Comparison of ENCODE assay signal across 8 mouse cellular contexts in genomic region chr12:111536746-111537145, GRCm38 (mm10). TPM values are rescaled to one million over a fixed set of nuclear protein-coding genes. Genes with fewer than 3 reads are reported as not detected.
DNase-seq lines count a peak whose midpoint lies in the region; ATAC-seq and TF ChIP-seq lines count a peak whose summit lies in the region.

No protein-coding gene starts in this region.

- peaks cover 5 to 38% of the 10 kb centered on the region in 2 experiments; a peak in 3 of 4 replicates for H3K4me1 ChIP-seq in heart, embryonic 14.5 days (ENCODE audit: control insufficient read depth in 2 of 2, insufficient read depth in 2 of 2, low read length in 2 of 2)
- H3K4me1 ChIP-seq in MEL (ENCODE audit: control insufficient read depth in 1 of 2, insufficient read depth in 2 of 2, low read length in 2 of 2) = peaks cover 20 to 31% of the 10 kb centered on the region in 2 experiments
- peaks cover 4% of the 10 kb centered on the region; the same call in 1 of the 2 replicates for H3K4me1 ChIP-seq in hindbrain, embryonic 11.5 days (replicated peaks; ENCODE audit: control insufficient read depth, insufficient read depth, low read length)
- peaks cover 14% of the 10 kb centered on the region for H3K4me1 ChIP-seq in midbrain, embryonic 11.5 days (ENCODE audit: control insufficient read depth, insufficient read depth, low read length)

- ATAC-seq in heart, embryonic 14.5 days (ENCODE audit: insufficient number of reproducible peaks, insufficient read depth, low FRiP score, low read depth) = no peak
- no peak for ATAC-seq in hindbrain, embryonic 11.5 days (ENCODE audit: low FRiP score)
- ATAC-seq in midbrain, embryonic 11.5 days (ENCODE audit: low FRiP score) = no peak

- H3K4me3 ChIP-seq in heart, embryonic 14.5 days (ENCODE audit: control insufficient read depth in 1 of 2, insufficient read depth in 1 of 2, low read depth in 1 of 2, low read length in 2 of 2) = peak overlapping the region in 1 of 2 experiments; percentile 90; a peak in 3 of 4 replicates
- H3K4me3 ChIP-seq in MEL (ENCODE audit: control insufficient read depth in 1 of 2, insufficient read depth in 1 of 2, low read depth in 2 of 2, low read length in 2 of 2) = peak overlapping the region; percentile 66 to 71
- H3K4me3 ChIP-seq in hindbrain, embryonic 11.5 days (ENCODE audit: low read depth, low read length) = peak overlapping the region; percentile 93
- H3K4me3 ChIP-seq in midbrain, embryonic 11.5 days (ENCODE audit: low read depth, low read length) = peak overlapping the region; percentile 96

- H3K4me2 ChIP-seq in heart, embryonic 14.5 days (ENCODE audit: low read length) = peak overlapping the region; percentile 83
- peak overlapping the region; percentile 52 for H3K4me2 ChIP-seq in hindbrain, embryonic 11.5 days (replicated peaks; ENCODE audit: low read depth, low read length)
- peak overlapping the region; percentile 67 for H3K4me2 ChIP-seq in midbrain, embryonic 11.5 days

- peaks cover 28% of the 10 kb centered on the region for H3K36me3 ChIP-seq in heart, embryonic 14.5 days (ENCODE audit: control insufficient read depth, insufficient read depth, low read length)
- H3K36me3 ChIP-seq in MEL (ENCODE audit: control insufficient read depth in 1 of 2, insufficient read depth in 2 of 2, low read length in 2 of 2) = peaks cover 23 to 38% of the 10 kb centered on the region in 2 experiments
- H3K36me3 ChIP-seq in hindbrain, embryonic 11.5 days (ENCODE audit: control insufficient read depth, insufficient read depth, low read length) = peaks cover under 1% of the 10 kb centered on the region; the same call in 1 of the 2 replicates
- H3K36me3 ChIP-seq in midbrain, embryonic 11.5 days (ENCODE audit: control insufficient read depth, insufficient read depth, low read length) = peaks cover 6% of the 10 kb centered on the region

- peak overlapping the region; percentile 99 for H3K9ac ChIP-seq in heart, embryonic 14.5 days (ENCODE audit: low read length)
- H3K9ac ChIP-seq in MEL (ENCODE audit: control insufficient read depth, low read depth, low read length, poor library complexity, severe bottlenecking) = peak overlapping the region; percentile 89
- peak overlapping the region; percentile 98 for H3K9ac ChIP-seq in hindbrain, embryonic 11.5 days (ENCODE audit: low read depth, low read length)
- peak overlapping the region; percentile 99 for H3K9ac ChIP-seq in midbrain, embryonic 11.5 days (ENCODE audit: low read length)

- no peak overlapping the region for H3K27ac ChIP-seq in heart, embryonic 14.5 days (replicated peaks in 1 of 2; ENCODE audit: control insufficient read depth in 1 of 2, insufficient read depth in 1 of 2, low read depth in 2 of 2, low read length in 2 of 2)
- H3K27ac ChIP-seq in MEL (ENCODE audit: control insufficient read depth, low read depth, low read length) = peak overlapping the region; percentile 10; the same call in 1 of the 2 replicates
- no peak overlapping the region for H3K27ac ChIP-seq in hindbrain, embryonic 11.5 days (ENCODE audit: low read depth, low read length)
- no peak overlapping the region for H3K27ac ChIP-seq in midbrain, embryonic 11.5 days (ENCODE audit: low read depth, low read length)

- no peaks in the 10 kb centered on the region for H3K27me3 ChIP-seq in heart, embryonic 14.5 days (ENCODE audit: control insufficient read depth, insufficient read depth, low read length)
- no peaks in the 10 kb centered on the region for H3K27me3 ChIP-seq in MEL (ENCODE audit: control insufficient read depth in 1 of 2, insufficient read depth in 2 of 2, low read length in 2 of 2)
- H3K27me3 ChIP-seq in hindbrain, embryonic 11.5 days (ENCODE audit: control insufficient read depth, insufficient read depth, low read length) = no peaks in the 10 kb centered on the region
- no peaks in the 10 kb centered on the region for H3K27me3 ChIP-seq in midbrain, embryonic 11.5 days (ENCODE audit: control insufficient read depth, insufficient read depth, low read length)

- no peak for TF ChIP-seq CTCF in MEL (IDR thresholded peaks at IDR 0.05 in 2 of 3, conservative IDR thresholded peaks at IDR 0.05 in 1 of 3; ENCODE audit: control insufficient read depth in 1 of 3, insufficient read depth in 1 of 3, low read depth in 2 of 3, low read length in 3 of 3, poor library complexity in 1 of 3, severe bottlenecking in 1 of 3)

- no peak for TF ChIP-seq RAD21 in MEL (IDR thresholded peaks at IDR 0.05; ENCODE audit: low read depth, low read length)

- no peak for TF ChIP-seq POLR2A in MEL (IDR thresholded peaks at IDR 0.05; ENCODE audit: control insufficient read depth in 1 of 2, insufficient read depth in 1 of 2, low read depth in 1 of 2, low read length in 2 of 2, poor library complexity in 1 of 2)

- 40% methylated on average over 4 of the region's 4 CpGs for WGBS in heart, embryonic 14.5 days
- 45% methylated on average over 4 of the region's 4 CpGs for WGBS in hindbrain, embryonic 11.5 days
- WGBS in midbrain, embryonic 11.5 days = 46% methylated on average over 4 of the region's 4 CpGs

- TF ChIP-seq EP300 in MEL (IDR thresholded peaks at IDR 0.05; ENCODE audit: low read depth in 1 of 2, low read length in 2 of 2) = 0 out of 4 replicates have a peak, but pooled peaks of 1 of the 2 experiments have one; percentile 9

- peaks cover 31% of the 10 kb centered on the region for H3K79me2 ChIP-seq in MEL (ENCODE audit: control insufficient read depth, insufficient read depth, low read length, poor library complexity)

- DNase-seq in heart, adult 11 months = no peak
- DNase-seq in MEL (ENCODE audit: low read depth, low spot score) = peak; percentile 53
- DNase-seq in hindbrain, embryonic 11.5 days (ENCODE audit: low spot score) = no peak
- peak; percentile 84 for DNase-seq in midbrain, embryonic 11.5 days (ENCODE audit: low spot score, missing footprints)
- DNase-seq in left cerebral cortex, adult 11 months (ENCODE audit: low spot score) = no peak
- DNase-seq in ovary, postnatal 10 days (ENCODE audit: low spot score) = no peak
- DNase-seq in right cerebral cortex, adult 18-20 months = no peak

- H3K9me3 ChIP-seq in heart, embryonic 14.5 days (ENCODE audit: control insufficient read depth, low read length) = no peaks in the 10 kb centered on the region
- no peaks in the 10 kb centered on the region for H3K9me3 ChIP-seq in MEL (replicated peaks; ENCODE audit: insufficient read depth, low read length)
- no peaks in the 10 kb centered on the region for H3K9me3 ChIP-seq in hindbrain, embryonic 11.5 days (ENCODE audit: control insufficient read depth, low read length)
- H3K9me3 ChIP-seq in midbrain, embryonic 11.5 days (ENCODE audit: control insufficient read depth, low read length) = no peaks in the 10 kb centered on the region

TF ChIP-seq in MEL, 35 proteins besides CTCF, POLR2A, EP300 and RAD21:
- TF ChIP-seq JUND (IDR thresholded peaks at IDR 0.05; ENCODE audit: low read depth, low read length) (no peak), SMC3 (IDR thresholded peaks at IDR 0.05; ENCODE audit: low read depth, low read length) (no peak), MXI1 (IDR thresholded peaks at IDR 0.05; ENCODE audit: low read depth, low read length) (no peak), TAL1 (IDR thresholded peaks at IDR 0.05; ENCODE audit: low read length) (no peak), MYB (IDR thresholded peaks at IDR 0.05; ENCODE audit: low read depth, low read length) (no peak), TCF12 (IDR thresholded peaks at IDR 0.05; ENCODE audit: low read depth, low read length) (0 out of 2 replicates have a peak, but pooled peaks have one; percentile 11), POLR2AphosphoS2 (IDR thresholded peaks at IDR 0.05; ENCODE audit: low read length) (no peak; the same call in 1 of the 2 replicates)

RNA-seq across cellular contexts. Expression of gene Eif5, which starts 1.1 kb away (rescaled TPM):
- polyA plus RNA-seq in heart, embryonic 14.5 days (2014; fragmentation: Nextera tagmentation; extraction: Ambion mirVana) = 364 and 377 TPM in 2 replicates
- 183 and 201 TPM in 2 replicates for total RNA-seq in MEL (2012; rRNA removed)
- polyA plus RNA-seq in MEL (2012; ENCODE audit: insufficient read depth in 1 of 2, insufficient read length in 2 of 2, low read depth in 1 of 2, low replicate concordance in 2 of 2, missing spikeins in 1 of 2) = 100 to 1,000 TPM; 276 to 330 TPM
- 695 and 707 TPM in 2 replicates for polyA plus RNA-seq in hindbrain, embryonic 11.5 days (2014; fragmentation: Nextera tagmentation; extraction: Ambion mirVana)
- 726 and 782 TPM in 2 replicates for polyA plus RNA-seq in midbrain, embryonic 11.5 days (2014; fragmentation: Nextera tagmentation; extraction: Ambion mirVana)

RNA-seq across cellular contexts. Expression of gene Mark3, which starts 37.6 kb away (rescaled TPM):
- 50.6 and 50.8 TPM in 2 replicates for polyA plus RNA-seq in heart, embryonic 14.5 days (2014; fragmentation: Nextera tagmentation; extraction: Ambion mirVana)
- total RNA-seq in MEL (2012; rRNA removed) = 60.2 and 71.6 TPM in 2 replicates
- polyA plus RNA-seq in MEL (2012; ENCODE audit: insufficient read depth in 1 of 2, insufficient read length in 2 of 2, low read depth in 1 of 2, low replicate concordance in 2 of 2, missing spikeins in 1 of 2) = 10 to 100 TPM in 1 of 2 experiments, not detected in 1; 43.9 TPM
- 76.6 and 76.8 TPM in 2 replicates for polyA plus RNA-seq in hindbrain, embryonic 11.5 days (2014; fragmentation: Nextera tagmentation; extraction: Ambion mirVana)
- 69.9 and 73.7 TPM in 2 replicates for polyA plus RNA-seq in midbrain, embryonic 11.5 days (2014; fragmentation: Nextera tagmentation; extraction: Ambion mirVana)

RNA-seq across cellular contexts. Expression of gene Gm266, which starts 51.1 kb away (rescaled TPM):
- 1.1 and 1.4 TPM in 2 replicates for polyA plus RNA-seq in heart, embryonic 14.5 days (2014; fragmentation: Nextera tagmentation; extraction: Ambion mirVana)
- total RNA-seq in MEL (2012; rRNA removed) = not detected in 2 replicates
- not detected for polyA plus RNA-seq in MEL (2012; ENCODE audit: insufficient read depth in 1 of 2, insufficient read length in 2 of 2, low read depth in 1 of 2, low replicate concordance in 2 of 2, missing spikeins in 1 of 2)
- 8.9 and 10.1 TPM in 2 replicates for polyA plus RNA-seq in hindbrain, embryonic 11.5 days (2014; fragmentation: Nextera tagmentation; extraction: Ambion mirVana)
- 4.2 and 6.0 TPM in 2 replicates for polyA plus RNA-seq in midbrain, embryonic 11.5 days (2014; fragmentation: Nextera tagmentation; extraction: Ambion mirVana)

Comparison
In these comparisons a context has a peak if more than half of its experiments do, and no peak if none do; other contexts are left out.
1. DNase-seq: peak in MEL (single experiment) and midbrain, embryonic 11.5 days (single experiment); none in heart, adult 11 months (single experiment), hindbrain, embryonic 11.5 days (single experiment), left cerebral cortex, adult 11 months (single experiment), ovary, postnatal 10 days (single experiment) and right cerebral cortex, adult 18-20 months (single experiment).
2. Peak in every context shown above with its lines, with median percentiles within 50 percentile points of each other: H3K4me2 ChIP-seq and H3K9ac ChIP-seq.